ENCODE assay signal across 9 mouse cellular contexts in genomic region chr1:39253771-39254170, GRCm38 (mm10).
DNase-seq lines count a peak whose midpoint lies in the region; ATAC-seq and TF ChIP-seq lines count a peak whose summit lies in the region.
"Had no signal": no experiment of that assay in that cellular context is flagged by ENCODE, and none has a peak within 500 bp of the region (broad histone marks: within the 10 kb centered on the region; RNA-seq: fewer than 3 reads in every experiment).

No protein-coding gene starts in this region.

- 73% methylated on average over 4 of the region's 4 CpGs for WGBS in intestine, postnatal 0 days
- WGBS in midbrain, embryonic 16.5 days, result 75% methylated on average over 4 of the region's 4 CpGs

- no peak overlapping the region for H3K4me3 ChIP-seq in intestine, postnatal 0 days (ENCODE audit: low read depth, low read length)
- H3K4me3 ChIP-seq in midbrain, embryonic 16.5 days (ENCODE audit: low read depth, low read length), result no peak overlapping the region
- H3K4me3 ChIP-seq: heart, embryonic 15.5 days had no signal

- peak; percentile 25; the same call in 1 of the 2 replicates for ATAC-seq in intestine, postnatal 0 days
- ATAC-seq in midbrain, embryonic 16.5 days, result no peak

- TF ChIP-seq CTCF in intestine, postnatal 0 days (IDR thresholded peaks at IDR 0.05; ENCODE audit: low read depth), result peak; percentile 73

- H3K27ac ChIP-seq in intestine, postnatal 0 days (ENCODE audit: low read depth, low read length), result no peak overlapping the region
- no peak overlapping the region for H3K27ac ChIP-seq in midbrain, embryonic 16.5 days (ENCODE audit: low read length)
- H3K27ac ChIP-seq: heart, embryonic 15.5 days had no signal

- DNase-seq in gastrocnemius, postnatal 14 days, result peak; percentile 36
- no peak for DNase-seq in gastrocnemius, postnatal 36 days
- peak; percentile 13 for DNase-seq in 3T3-L1 (ENCODE audit: low read depth, low spot score)
- peak; percentile 79 to 81 for DNase-seq in adrenal gland, postnatal 36 days
- DNase-seq in retina, postnatal 7 days (ENCODE audit: low read depth, low spot score), result peak; percentile 20
- no peak for DNase-seq in layer of hippocampus, adult 8-10 months (ENCODE audit: low spot score in 2 of 2)

- no peaks in the 10 kb centered on the region for H3K27me3 ChIP-seq in intestine, postnatal 0 days (replicated peaks; ENCODE audit: control insufficient read depth, insufficient read depth, low read length)
- no peaks in the 10 kb centered on the region for H3K27me3 ChIP-seq in midbrain, embryonic 16.5 days (ENCODE audit: control insufficient read depth, insufficient read depth, low read depth, low read length)
- H3K27me3 ChIP-seq: heart, embryonic 15.5 days had no signal

- no peaks in the 10 kb centered on the region for H3K4me1 ChIP-seq in intestine, postnatal 0 days (replicated peaks; ENCODE audit: control insufficient read depth, insufficient read depth, low read length)
- H3K4me1 ChIP-seq in midbrain, embryonic 16.5 days (ENCODE audit: control insufficient read depth, insufficient read depth, low read length), result no peaks in the 10 kb centered on the region; the same call in 1 of the 2 replicates
- H3K4me1 ChIP-seq: heart, embryonic 15.5 days had no signal

- no peak overlapping the region for H3K4me2 ChIP-seq in intestine, postnatal 0 days (replicated peaks; ENCODE audit: low read depth)
- no peak overlapping the region for H3K4me2 ChIP-seq in midbrain, embryonic 16.5 days (ENCODE audit: low read length)
- H3K4me2 ChIP-seq: heart, embryonic 15.5 days had no signal

- no peaks in the 10 kb centered on the region for H3K9me3 ChIP-seq in intestine, postnatal 0 days (ENCODE audit: control insufficient read depth)
- H3K9me3 ChIP-seq in midbrain, embryonic 16.5 days (replicated peaks; ENCODE audit: control insufficient read depth, low read length, poor library complexity, severe bottlenecking), result no peaks in the 10 kb centered on the region; the same call in 1 of the 2 replicates
- H3K9me3 ChIP-seq: heart, embryonic 15.5 days had no signal

- no peak overlapping the region for H3K9ac ChIP-seq in intestine, postnatal 0 days (ENCODE audit: low read depth, low read length)
- no peak overlapping the region for H3K9ac ChIP-seq in midbrain, embryonic 16.5 days (ENCODE audit: low read depth, low read length)
- H3K9ac ChIP-seq: heart, embryonic 15.5 days had no signal

- intact Hi-C loops in gastrocnemius, postnatal 14 days (cut with DNase I; ENCODE audit: low total_unique reads), result loop anchor here (10.0 kb wide), 1 partner anchor 249 kb away; no protein-coding TSS in a partner anchor
- intact Hi-C loops in gastrocnemius, postnatal 36 days (cut with DNase I), result loop anchor here (5.0 kb wide), 1 partner anchor 241 kb away; no protein-coding TSS in a partner anchor

- no peaks in the 10 kb centered on the region for H3K36me3 ChIP-seq in intestine, postnatal 0 days (ENCODE audit: control insufficient read depth, insufficient read depth)
- H3K36me3 ChIP-seq in midbrain, embryonic 16.5 days (ENCODE audit: control insufficient read depth, insufficient read depth, low read length), result no peaks in the 10 kb centered on the region
- H3K36me3 ChIP-seq: heart, embryonic 15.5 days had no signal

Comparison
In these comparisons a context has a peak if more than half of its experiments do, and no peak if none do; other contexts are left out.
1. DNase-seq: peak in gastrocnemius, postnatal 14 days (single experiment), 3T3-L1 (single experiment), adrenal gland, postnatal 36 days (2 of 2) and retina, postnatal 7 days (single experiment); none in gastrocnemius, postnatal 36 days (0 of 2) and layer of hippocampus, adult 8-10 months (0 of 2).